Mouse (Mus musculus) cerebellum, postnatal 25 days (tissue): ENCODE data around the gene Pygo1.

ENCODE experiments used
- DNase-seq, 2 experiments: peaks; one replicate each; pipeline ENCODE4 v3.0.0; 2021; ENCODE audit warnings: mixed read lengths in 2 of 2

Pygo1 gene

DNA sequence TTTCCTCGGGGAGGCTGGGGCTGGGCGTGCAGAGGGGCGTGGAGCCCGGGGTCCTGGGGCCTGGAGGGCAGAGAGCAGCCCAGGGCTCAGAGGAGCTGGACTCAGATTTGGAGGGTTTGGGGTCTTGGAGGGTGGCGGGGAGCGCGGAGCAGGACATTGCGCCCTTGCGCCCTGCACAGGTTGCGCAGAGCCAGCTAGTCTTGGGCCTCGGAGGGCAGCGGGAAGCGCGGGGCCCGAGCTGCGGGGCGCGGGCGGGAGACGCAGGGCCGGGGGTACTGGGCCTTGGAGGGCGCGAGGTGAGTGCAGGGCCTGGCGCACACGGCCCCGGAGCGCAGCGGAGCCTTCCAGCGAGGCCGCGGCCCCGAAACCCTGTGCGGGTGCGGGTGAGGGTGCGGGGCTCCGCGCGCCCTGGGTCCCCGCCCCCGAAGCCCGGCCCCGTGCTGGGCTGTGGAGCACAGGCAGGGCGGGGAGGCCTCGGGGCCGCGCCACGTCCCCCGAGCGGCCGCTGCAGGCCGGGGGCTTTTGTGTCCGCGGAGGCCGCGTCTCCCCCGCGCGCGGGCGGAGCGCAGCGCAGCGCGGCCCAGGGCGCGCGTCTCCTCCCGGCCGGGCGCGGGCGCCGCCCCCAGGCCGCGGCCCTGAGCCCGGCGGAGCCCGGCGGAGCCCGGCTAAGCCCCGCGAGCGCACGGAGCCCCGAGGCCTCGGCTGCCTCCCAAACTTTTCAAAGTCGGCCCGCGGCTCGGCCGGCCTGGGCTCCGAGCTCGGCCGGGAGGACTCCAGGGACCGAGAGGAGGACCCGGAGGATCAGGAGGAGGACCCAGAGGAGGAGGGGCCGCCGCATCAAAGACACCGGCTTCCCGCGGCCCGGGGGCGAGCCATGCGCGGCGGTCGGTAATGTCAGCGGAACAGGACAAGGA lies at the start of gene Pygo1:
Gene Pygo1 (plus strand): TSS at position 625 of the 914 bp plus-strand sequence.
- DNase-seq = peak; percentile 60 to 61

DNA sequence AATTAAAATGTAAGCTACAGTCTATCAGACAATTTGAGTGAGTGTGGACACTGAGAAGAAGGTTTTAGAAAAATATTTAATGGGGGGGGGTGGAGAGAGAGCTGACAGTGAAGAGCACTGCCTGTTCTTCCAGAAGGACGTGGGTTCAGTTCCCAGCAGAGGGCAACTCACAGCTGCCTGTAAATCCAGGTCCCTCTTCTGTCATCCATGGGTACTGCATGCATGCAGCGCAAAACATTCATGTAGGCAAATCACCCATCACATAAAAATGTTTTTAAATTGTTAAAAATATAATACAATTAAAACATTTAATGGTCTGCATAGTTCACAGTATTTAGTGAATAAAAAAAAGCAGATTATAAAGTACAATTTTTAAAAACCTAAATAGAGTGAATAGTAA lies 49.6 kb upstream of the Pygo1 start:
- no peak for DNase-seq

DNA sequence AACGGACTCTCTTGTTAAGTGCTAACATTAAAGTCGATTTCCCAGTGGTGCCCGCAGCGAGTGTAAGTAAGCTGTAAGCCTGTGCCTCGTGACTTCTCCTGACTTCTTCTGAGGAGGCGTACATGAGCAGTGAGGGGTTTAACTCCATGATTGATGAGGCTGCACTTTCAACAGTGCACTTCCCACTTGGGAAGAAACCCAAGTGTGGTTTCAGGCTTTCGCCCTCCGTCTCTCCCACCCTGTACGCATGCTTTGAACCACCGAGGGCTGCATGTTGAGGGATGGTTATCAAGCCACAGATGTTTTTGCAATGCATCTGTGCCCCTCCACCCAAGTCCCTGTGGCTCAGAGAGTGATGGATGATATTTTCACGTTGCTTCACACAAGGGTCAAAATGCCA lies 47.5 kb upstream of the Pygo1 start:
- DNase-seq = no peak

- no peak for DNase-seq
Observed at GRCm38 (mm10) chr9:72878656-72879055, 46.8 kb upstream of the Pygo1 start.

DNA sequence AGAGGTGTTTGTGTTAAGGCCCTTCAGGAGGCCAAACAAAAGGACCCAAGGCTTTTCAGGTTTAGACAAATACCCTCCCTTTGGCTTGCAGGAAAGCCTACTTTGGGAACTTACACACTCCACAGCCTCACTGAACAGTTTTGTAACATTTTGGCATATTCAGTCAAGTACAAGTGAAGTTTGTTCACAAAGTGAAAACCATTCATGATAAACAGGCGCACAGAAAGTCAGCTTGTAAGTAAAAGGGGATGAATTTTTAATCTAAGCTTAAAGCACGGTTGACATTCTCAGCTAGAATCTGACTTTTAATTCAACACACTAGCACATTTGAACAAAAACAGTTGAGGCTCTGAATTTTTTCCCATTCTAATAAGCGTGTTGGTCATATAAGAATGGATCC lies 45.8 kb upstream of the Pygo1 start:
- DNase-seq = no peak

DNA sequence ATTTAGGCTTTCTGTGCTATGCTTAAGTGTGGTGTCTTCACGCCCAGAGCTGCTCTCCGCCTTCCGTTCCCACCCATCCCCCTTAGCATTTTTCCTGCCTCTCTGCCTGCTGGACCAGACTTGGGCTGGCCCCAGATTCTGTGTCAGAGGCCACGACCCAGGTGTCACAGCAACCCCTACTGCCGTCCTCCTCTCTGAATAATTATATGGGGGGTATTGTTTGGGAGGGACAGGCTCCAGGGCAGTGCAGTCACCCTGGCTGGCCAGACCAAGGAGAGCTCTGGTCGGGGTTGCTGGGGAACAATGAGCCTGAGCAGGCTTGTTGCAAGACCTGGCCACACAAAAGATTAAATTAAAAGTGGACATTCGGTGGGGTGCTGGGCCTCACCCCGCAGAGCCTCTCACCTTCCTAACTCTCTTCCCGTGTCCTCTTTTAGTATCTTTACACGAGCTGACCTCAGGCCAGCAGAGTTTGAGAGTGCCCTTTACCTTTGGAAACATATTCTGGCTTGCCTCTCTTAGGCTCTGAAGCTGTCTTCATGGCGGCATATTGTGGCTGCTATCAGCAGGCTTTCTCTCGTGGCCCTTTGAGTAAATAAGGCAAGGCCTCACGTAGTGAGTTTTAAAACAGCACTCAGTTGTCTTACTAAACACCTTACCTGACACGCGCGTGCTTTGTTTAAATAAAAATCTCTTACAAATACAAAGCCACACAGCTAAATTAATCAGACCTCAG lies 45.1 kb upstream of the Pygo1 start:
- DNase-seq = no peak

GRCm38 (mm10) chr9:72881026-72881768 lies 44.2 kb upstream of the Pygo1 start:
- peak; percentile 16 to 31 for DNase-seq

GRCm38 (mm10) chr9:72883940-72884339 lies 41.5 kb upstream of the Pygo1 start:
- DNase-seq = peak; percentile 38 to 61

- peak in 1 of 2 experiments; percentile 32 for DNase-seq
Observed at GRCm38 (mm10) chr9:72889777-72890176, 35.7 kb upstream of the Pygo1 start.

DNA sequence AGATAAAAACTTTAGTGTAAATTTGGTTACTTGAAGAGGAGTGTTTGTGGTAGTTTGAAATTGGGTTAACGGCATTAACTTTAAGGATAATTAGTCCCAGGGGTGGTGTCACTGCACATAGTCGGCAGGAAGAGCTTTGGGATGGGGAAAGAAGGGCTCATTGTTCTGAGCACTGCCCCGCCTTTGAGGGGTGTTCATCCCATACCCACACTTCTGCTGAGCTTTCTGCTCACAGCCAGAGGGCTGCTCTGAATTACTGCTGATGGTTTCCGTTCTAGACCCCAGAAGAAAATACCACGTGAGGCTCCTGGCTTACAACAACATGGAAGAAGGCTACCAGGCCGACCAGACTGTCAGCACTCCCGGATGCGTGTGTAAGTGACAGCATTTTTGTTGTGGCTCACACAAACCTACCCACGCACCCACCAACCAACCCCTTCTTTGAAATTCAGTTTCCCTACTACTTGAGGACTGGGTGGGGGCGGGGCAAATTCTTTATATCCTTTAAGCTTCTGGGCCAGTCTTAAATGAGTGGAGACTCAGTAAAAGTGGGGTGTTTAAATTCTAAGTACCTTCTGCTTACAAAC lies 34.9 kb upstream of the Pygo1 start:
- DNase-seq = no peak

DNA sequence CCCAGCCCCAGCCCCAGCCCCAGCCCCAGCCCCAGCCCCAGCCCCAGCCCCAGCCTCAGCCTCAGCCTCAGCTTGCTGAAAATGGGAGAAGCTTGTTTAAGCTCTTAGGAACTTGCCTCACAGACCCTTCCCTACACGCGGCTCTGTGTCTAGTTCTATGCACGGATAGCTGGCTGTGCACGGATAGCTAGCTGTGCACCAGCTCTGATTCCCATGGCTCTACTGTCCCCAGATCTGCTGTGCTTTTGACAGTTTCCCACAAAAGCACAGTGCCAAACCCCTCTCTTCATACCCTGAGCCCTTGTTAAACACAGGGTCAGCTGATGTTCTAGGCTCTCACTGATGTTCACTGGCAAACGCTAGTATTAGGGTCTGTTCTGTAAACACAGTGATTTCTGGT lies 32.7 kb upstream of the Pygo1 start:
- DNase-seq = no peak

DNA sequence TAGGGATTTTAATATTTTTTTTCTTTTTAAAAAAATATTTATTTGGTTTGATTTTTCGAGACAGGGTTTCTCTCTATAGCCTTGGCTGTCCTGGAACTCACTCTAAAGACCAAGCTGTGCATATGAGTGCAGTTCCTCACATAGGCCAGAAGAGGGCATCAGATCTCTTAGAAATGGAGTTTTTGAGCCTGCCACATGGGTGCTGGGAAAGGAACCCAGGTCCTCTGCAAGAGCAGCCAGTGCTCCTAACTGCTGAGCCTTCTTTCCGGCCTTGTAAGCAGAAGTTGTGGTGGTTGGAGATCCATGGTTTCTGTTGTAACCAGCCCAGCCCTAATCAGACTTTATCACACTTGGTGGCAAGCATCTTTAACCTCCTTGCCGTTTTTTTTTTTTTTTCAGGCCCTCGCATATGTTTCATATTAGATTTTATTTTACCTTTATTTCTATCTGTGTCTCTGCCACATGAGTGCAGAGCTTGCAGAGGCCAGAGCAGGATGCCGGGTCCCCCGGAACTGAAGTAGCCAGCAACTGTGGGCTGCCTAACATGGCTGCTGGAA lies 30.6 kb upstream of the Pygo1 start:
- no peak for DNase-seq

GRCm38 (mm10) chr9:72902057-72902456 lies 23.4 kb upstream of the Pygo1 start:
- DNase-seq = no peak

GRCm38 (mm10) chr9:72902611-72903010 lies 22.8 kb upstream of the Pygo1 start:
- no peak for DNase-seq

- peak in 1 of 2 experiments; percentile 14 for DNase-seq
Observed at GRCm38 (mm10) chr9:72906693-72907103, 18.7 kb upstream of the Pygo1 start.

DNA sequence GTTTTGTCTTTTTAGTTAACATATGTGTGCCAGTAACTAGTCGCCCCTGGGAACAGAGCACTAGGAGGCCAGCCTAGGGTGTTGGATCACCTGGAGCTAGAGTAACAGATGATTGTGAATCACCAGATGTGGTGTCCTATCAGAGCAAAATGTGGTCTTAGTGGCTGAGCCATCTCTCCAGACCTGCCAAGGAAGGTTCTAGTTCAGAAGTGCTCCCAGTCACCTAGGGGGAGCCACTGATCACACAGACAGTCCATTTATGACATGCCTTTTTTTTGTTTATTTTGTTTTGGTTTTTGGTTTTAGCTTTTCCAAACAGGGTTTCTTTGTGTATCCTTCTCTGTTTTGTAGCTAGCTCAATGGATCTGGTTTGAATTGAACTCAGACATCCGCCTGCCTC lies 14.1 kb upstream of the Pygo1 start:
- DNase-seq = no peak

DNA sequence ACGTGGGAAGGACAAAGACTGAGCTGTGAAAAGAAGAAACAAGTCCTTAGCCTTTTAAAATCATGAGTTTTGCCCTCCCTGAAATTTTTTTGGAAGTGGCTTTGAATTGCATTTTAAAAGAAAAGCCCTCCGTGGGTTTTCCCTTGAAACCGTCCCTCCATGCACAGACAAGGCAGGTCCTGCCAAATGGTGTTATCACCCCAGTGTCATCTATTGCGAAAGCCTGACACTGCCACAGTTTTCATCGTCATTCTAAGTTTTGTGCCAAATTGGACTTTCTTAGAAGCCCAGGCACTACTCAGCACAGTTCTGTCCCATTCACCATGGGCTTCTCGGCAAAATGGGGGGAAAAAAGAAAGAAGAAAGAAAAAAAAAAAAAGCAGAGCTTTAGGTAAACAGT lies 11.9 kb upstream of the Pygo1 start:
- no peak for DNase-seq

DNA sequence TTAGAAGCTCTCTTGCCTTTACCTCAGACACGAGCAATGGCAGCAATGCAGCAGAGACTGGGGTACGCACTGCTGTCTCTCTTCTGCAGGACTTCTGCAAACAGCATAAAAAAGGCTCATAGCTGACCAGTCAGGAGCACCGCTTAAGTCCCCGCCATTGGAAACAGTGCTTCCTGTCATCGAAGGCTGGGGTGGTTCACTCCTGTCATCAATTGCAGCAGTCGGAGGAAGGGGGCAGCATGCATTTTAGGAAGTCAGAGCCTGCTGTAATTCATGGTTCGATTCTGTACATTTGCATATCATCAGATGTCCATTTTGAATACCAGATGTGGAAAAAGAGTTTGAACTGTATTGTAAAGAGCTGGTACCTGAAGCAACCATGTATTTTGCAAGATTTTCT lies 9.7 kb upstream of the Pygo1 start:
- no peak for DNase-seq

GRCm38 (mm10) chr9:72923068-72923467 lies 2.4 kb upstream of the Pygo1 start:
- DNase-seq = no peak

GRCm38 (mm10) chr9:72925935-72926258 lies 452 bp downstream of the Pygo1 start:
- no peak for DNase-seq

GRCm38 (mm10) chr9:72931166-72931790 lies 5.8 kb downstream of the Pygo1 start:
- DNase-seq = no peak

DNA sequence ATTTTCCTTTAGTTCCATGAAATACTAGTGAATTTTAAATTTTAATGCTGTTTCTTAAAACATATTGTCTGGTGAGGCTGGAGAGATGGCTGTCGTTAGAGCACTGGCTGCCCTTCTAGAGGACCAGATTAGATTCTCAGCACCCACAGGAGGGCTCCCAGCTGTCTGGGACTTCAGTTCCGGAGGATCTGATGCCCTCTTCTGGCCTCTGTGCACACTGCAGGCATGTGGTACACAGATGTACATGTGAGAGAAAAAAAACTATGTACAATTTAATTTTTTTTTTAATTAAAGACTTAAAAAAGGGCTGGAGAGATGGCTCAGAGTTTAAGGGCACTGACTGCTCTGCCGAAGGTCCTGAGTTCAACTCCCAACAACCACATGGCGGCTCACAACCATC lies 9.9 kb downstream of the Pygo1 start:
- no peak for DNase-seq
